Mouse (Mus musculus): ENCODE data around the gene Arl2bp. TPM values are rescaled to one million over a fixed set of nuclear protein-coding genes. Genes with fewer than 3 reads are reported as not detected.

The Arl2bp gene
- polyA plus RNA-seq (2012; rRNA removed) (18.2 and 18.6 TPM in 2 replicates), polyA plus RNA-seq (2014; fragmentation: Nextera tagmentation; extraction: Ambion mirVana) (11.2 and 12.8 TPM in 2 replicates)

GRCm38 (mm10) chr8:94666456-94667308 is at the start of gene Arl2bp:
Gene Arl2bp (plus strand): TSS chr8:94666600.
- no peaks in the 10 kb centered on the region for H3K9me3 ChIP-seq (ENCODE audit: control insufficient read depth, low read length)
- H3K9ac ChIP-seq (replicated peaks): peak within 1 kb of the TSS; percentile 93
- H3K36me3 ChIP-seq (replicated peaks; ENCODE audit: control insufficient read depth, insufficient read depth, low read depth): peaks cover 6% of the 10 kb centered on the region; the same call in 1 of the 2 replicates
- peaks cover 8 to 9% of the 10 kb centered on the region in 2 experiments for H3K4me1 ChIP-seq (replicated peaks; ENCODE audit: control insufficient read depth in 2 of 2, insufficient read depth in 2 of 2, low read length in 1 of 2)
- H3K27ac ChIP-seq: peak within 1 kb of the TSS; percentile 72
- ATAC-seq (ENCODE audit: insufficient read depth): peak; percentile 98
- under 1% methylated on average over 74 of the region's 74 CpGs for WGBS (ENCODE audit: insufficient replicate concordance)
- TF ChIP-seq CTCF (IDR thresholded peaks at IDR 0.05; ENCODE audit: low read depth) (no peak; the same call in 1 of the 2 replicates), EP300 (IDR thresholded peaks at IDR 0.05; ENCODE audit: low read depth) (no peak)
- no peaks in the 10 kb centered on the region for H3K27me3 ChIP-seq (ENCODE audit: control insufficient read depth, insufficient read depth, low read length)
- peak within 1 kb of the TSS; percentile 90 for H3K4me2 ChIP-seq (ENCODE audit: low read depth)
- H3K4me3 ChIP-seq (ENCODE audit: insufficient read depth in 1 of 2, low read depth in 2 of 2, low read length in 2 of 2): peak within 1 kb of the TSS; percentile 77 to 93
- DNase-seq (ENCODE audit: low read depth in 3 of 3, low spot score in 3 of 3): peak; percentile 89 to 90 (median 89)

- Histone ChIP-seq H3K4me1 (replicated peaks; ENCODE audit: control insufficient read depth in 2 of 2, insufficient read depth in 2 of 2, low read length in 1 of 2) (no peaks in the 10 kb centered on the region), H3K4me2 (ENCODE audit: low read depth) (no peak overlapping the region), H3K4me3 (ENCODE audit: insufficient read depth in 1 of 2, low read depth in 2 of 2, low read length in 2 of 2) (no peak overlapping the region), H3K36me3 (replicated peaks; ENCODE audit: control insufficient read depth, insufficient read depth, low read depth) (0 out of 2 replicates have a peak, but pooled peaks cover 2% of the 10 kb centered on the region), H3K27me3 (ENCODE audit: control insufficient read depth, insufficient read depth, low read length) (no peaks in the 10 kb centered on the region), H3K9me3 (ENCODE audit: control insufficient read depth, low read length) (no peaks in the 10 kb centered on the region), H3K9ac (replicated peaks) (no peak overlapping the region), H3K27ac (no peak overlapping the region)
- ATAC-seq (ENCODE audit: insufficient read depth) (no peak), DNase-seq (ENCODE audit: low read depth in 3 of 3, low spot score in 3 of 3) (no peak)
- TF ChIP-seq EP300 (IDR thresholded peaks at IDR 0.05; ENCODE audit: low read depth) (no peak), CTCF (IDR thresholded peaks at IDR 0.05; ENCODE audit: low read depth) (no peak)
- WGBS (ENCODE audit: insufficient replicate concordance): 80% methylated on average over 1 of the region's 1 CpGs
Measured at GRCm38 (mm10) chr8:94624885-94625284, 41.5 kb upstream of the Arl2bp start.

GRCm38 (mm10) chr8:94633564-94634194 is 32.7 kb upstream of the Arl2bp start:
- peak overlapping the region; percentile 31 for H3K4me2 ChIP-seq (ENCODE audit: low read depth)
- ATAC-seq (ENCODE audit: insufficient read depth) (peak; percentile 55), DNase-seq (ENCODE audit: low read depth in 3 of 3, low spot score in 3 of 3) (peak; percentile 16 to 23 (median 20))
- TF ChIP-seq EP300 (IDR thresholded peaks at IDR 0.05; ENCODE audit: low read depth) (peak; percentile 55; the same call in 1 of the 2 replicates), CTCF (IDR thresholded peaks at IDR 0.05; ENCODE audit: low read depth) (no peak)
- H3K4me3 ChIP-seq (ENCODE audit: insufficient read depth in 1 of 2, low read depth in 2 of 2, low read length in 2 of 2): no peak overlapping the region
- H3K9me3 ChIP-seq (ENCODE audit: control insufficient read depth, low read length): no peaks in the 10 kb centered on the region
- no peaks in the 10 kb centered on the region for H3K27me3 ChIP-seq (ENCODE audit: control insufficient read depth, insufficient read depth, low read length)
- peaks cover 18% of the 10 kb centered on the region for H3K36me3 ChIP-seq (replicated peaks; ENCODE audit: control insufficient read depth, insufficient read depth, low read depth)
- no peak overlapping the region for H3K9ac ChIP-seq (replicated peaks)
- peak overlapping the region; percentile 46 for H3K27ac ChIP-seq
- H3K4me1 ChIP-seq (replicated peaks; ENCODE audit: control insufficient read depth in 2 of 2, insufficient read depth in 2 of 2, low read length in 1 of 2): peaks cover 15 to 17% of the 10 kb centered on the region in 2 experiments
- 20% methylated on average over 2 of the region's 2 CpGs for WGBS (ENCODE audit: insufficient replicate concordance)

GRCm38 (mm10) chr8:94634211-94634610 is 32.2 kb upstream of the Arl2bp start:
- Histone ChIP-seq H3K9ac (replicated peaks) (no peak overlapping the region), H3K9me3 (ENCODE audit: control insufficient read depth, low read length) (no peaks in the 10 kb centered on the region), H3K36me3 (replicated peaks; ENCODE audit: control insufficient read depth, insufficient read depth, low read depth) (peaks cover 18% of the 10 kb centered on the region), H3K4me3 (ENCODE audit: insufficient read depth in 1 of 2, low read depth in 2 of 2, low read length in 2 of 2) (no peak overlapping the region), H3K27me3 (ENCODE audit: control insufficient read depth, insufficient read depth, low read length) (no peaks in the 10 kb centered on the region), H3K4me2 (ENCODE audit: low read depth) (peak overlapping the region; percentile 31), H3K27ac (peak overlapping the region; percentile 46), H3K4me1 (replicated peaks; ENCODE audit: control insufficient read depth in 2 of 2, insufficient read depth in 2 of 2, low read length in 1 of 2) (peaks cover 15 to 17% of the 10 kb centered on the region in 2 experiments)
- no peak for TF ChIP-seq CTCF (IDR thresholded peaks at IDR 0.05; ENCODE audit: low read depth)
- TF ChIP-seq EP300 (IDR thresholded peaks at IDR 0.05; ENCODE audit: low read depth): peak; percentile 69
- ATAC-seq (ENCODE audit: insufficient read depth) (peak; percentile 94), DNase-seq (ENCODE audit: low read depth in 3 of 3, low spot score in 3 of 3) (peak; percentile 53 to 61 (median 59))

- H3K27me3 ChIP-seq (ENCODE audit: control insufficient read depth, insufficient read depth, low read length): no peaks in the 10 kb centered on the region
- peaks cover 32% of the 10 kb centered on the region for H3K36me3 ChIP-seq (replicated peaks; ENCODE audit: control insufficient read depth, insufficient read depth, low read depth)
- DNase-seq (ENCODE audit: low read depth in 3 of 3, low spot score in 3 of 3) (no peak), ATAC-seq (ENCODE audit: insufficient read depth) (no peak)
- no peak overlapping the region for H3K9ac ChIP-seq (replicated peaks)
- H3K9me3 ChIP-seq (ENCODE audit: control insufficient read depth, low read length): no peaks in the 10 kb centered on the region
- H3K4me2 ChIP-seq (ENCODE audit: low read depth): no peak overlapping the region
- no peak overlapping the region for H3K4me3 ChIP-seq (ENCODE audit: insufficient read depth in 1 of 2, low read depth in 2 of 2, low read length in 2 of 2)
- TF ChIP-seq EP300 (IDR thresholded peaks at IDR 0.05; ENCODE audit: low read depth) (no peak), CTCF (IDR thresholded peaks at IDR 0.05; ENCODE audit: low read depth) (no peak)
- no peaks in the 10 kb centered on the region for H3K4me1 ChIP-seq (replicated peaks; ENCODE audit: control insufficient read depth in 2 of 2, insufficient read depth in 2 of 2, low read length in 1 of 2)
- WGBS (ENCODE audit: insufficient replicate concordance): 84% methylated on average over 2 of the region's 2 CpGs
- H3K27ac ChIP-seq: no peak overlapping the region
Measured at GRCm38 (mm10) chr8:94641183-94641582, 25.2 kb upstream of the Arl2bp start.
